Mouse (Mus musculus) gastrocnemius, postnatal 4 days (tissue): ENCODE measurements at regions not wholly inside any gene's neighbourhood (a gene's known extent, or its start where the extent isn't known, plus 50 kb on each side); places are given as distances from the start of the nearest gene placed in this dataset. TPM values are rescaled to one million over a fixed set of nuclear protein-coding genes. Genes with fewer than 3 reads are reported as not detected.

Experiments used
- DNase-seq, 2 experiments: peaks; one replicate each; pipeline ENCODE4 v3.0.0; 2021 to 2022; ENCODE audit warnings: low spot score in 2 of 2, mixed read lengths in 2 of 2
- microRNA-seq: library from miRNA; unstranded; fragments of <30 nt; microRNA quantifications from one replicate; pipeline ENCODE4 v1.2.0, GENCODE M21; 2021

- no peak for DNase-seq
Measured at GRCm38 (mm10) chr8:109410531-109410930, 83.3 kb upstream of the Pmfbp1 start.

GRCm38 (mm10) chr8:109413386-109413785, 80.4 kb upstream of the Pmfbp1 start:
- DNase-seq = no peak

GRCm38 (mm10) chr8:109415315-109415714, 78.5 kb upstream of the Pmfbp1 start:
- no peak for DNase-seq

GRCm38 (mm10) chr8:109415906-109416305, 77.9 kb upstream of the Pmfbp1 start:
- no peak for DNase-seq

- DNase-seq = no peak
Measured at GRCm38 (mm10) chr8:109416327-109417100, 77.3 kb upstream of the Pmfbp1 start.

GRCm38 (mm10) chr8:109417222-109417621, 76.6 kb upstream of the Pmfbp1 start:
- no peak for DNase-seq

- no peak for DNase-seq
Measured at GRCm38 (mm10) chr8:109417971-109418370, 75.9 kb upstream of the Pmfbp1 start.

GRCm38 (mm10) chr8:109419029-109419596, 74.7 kb upstream of the Pmfbp1 start:
- DNase-seq = no peak

- no peak for DNase-seq
Measured at GRCm38 (mm10) chr8:109424004-109424403, 69.8 kb upstream of the Pmfbp1 start.

GRCm38 (mm10) chr8:109428551-109428950, 65.3 kb upstream of the Pmfbp1 start:
- no peak for DNase-seq

GRCm38 (mm10) chr8:109434538-109434937, 59.3 kb upstream of the Pmfbp1 start:
- DNase-seq = no peak

- no peak for DNase-seq
Measured at GRCm38 (mm10) chr8:109436056-109436455, 57.8 kb upstream of the Pmfbp1 start.

- DNase-seq = peak in 1 of 2 experiments; percentile 30
Measured at GRCm38 (mm10) chr8:109436830-109437567, 56.8 kb upstream of the Pmfbp1 start.

GRCm38 (mm10) chr8:109438531-109438930, 55.3 kb upstream of the Pmfbp1 start:
- DNase-seq = no peak

Small RNA genes lying in the stretch of these regions (microRNA-seq; reads per million reads assigned to microRNA genes)
- gene Gm23163 = not detected
